Mouse (Mus musculus) kidney, adult 18-20 months (tissue): ENCODE measurements around the gene St8sia1.

Experiments
- DNase-seq: peaks from one replicate; pipeline ENCODE4 v3.0.0; 2021

St8sia1 gene

DNA sequence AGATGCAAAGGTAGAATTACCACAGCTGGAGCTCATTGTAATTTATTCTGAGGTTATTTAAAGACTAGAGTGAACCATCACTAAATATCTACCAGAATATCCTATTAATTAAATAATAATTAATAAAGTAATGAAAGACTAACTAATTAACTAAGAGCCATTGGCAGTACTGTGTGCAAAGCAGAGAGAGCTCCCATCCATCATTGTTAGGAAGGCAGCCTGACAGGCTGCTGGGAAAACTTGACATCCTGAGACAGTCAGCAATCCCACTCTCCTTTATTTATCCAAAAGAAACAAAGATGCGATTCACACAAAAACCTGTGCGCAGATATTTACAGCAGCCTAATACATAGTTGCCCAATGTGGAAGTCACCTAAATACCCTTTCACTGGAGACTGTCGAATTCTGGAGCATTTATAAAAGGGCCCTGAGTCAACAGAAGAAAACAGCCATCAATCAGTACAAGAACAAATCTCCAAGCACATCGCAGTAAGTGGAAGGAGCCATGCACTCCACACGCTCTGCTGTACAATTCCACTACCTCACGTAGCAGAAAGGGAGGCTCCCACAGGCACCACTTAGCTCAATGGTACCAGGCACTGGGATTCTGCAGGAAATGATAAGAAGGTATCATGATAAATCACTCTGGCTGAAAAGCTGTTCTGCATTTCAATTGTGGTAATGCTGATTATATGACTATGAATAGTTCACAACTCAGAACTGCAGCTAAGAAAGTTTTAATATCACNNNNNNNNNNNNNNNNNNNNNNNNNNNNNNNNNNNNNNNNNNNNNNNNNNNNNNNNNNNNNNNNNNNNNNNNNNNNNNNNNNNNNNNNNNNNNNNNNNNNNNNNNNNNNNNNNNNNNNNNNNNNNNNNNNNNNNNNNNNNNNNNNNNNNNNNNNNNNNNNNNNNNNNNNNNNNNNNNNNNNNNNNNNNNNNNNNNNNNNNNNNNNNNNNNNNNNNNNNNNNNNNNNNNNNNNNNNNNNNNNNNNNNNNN, 15.7 kb upstream of the St8sia1 start:
- DNase-seq: no peak

DNA sequence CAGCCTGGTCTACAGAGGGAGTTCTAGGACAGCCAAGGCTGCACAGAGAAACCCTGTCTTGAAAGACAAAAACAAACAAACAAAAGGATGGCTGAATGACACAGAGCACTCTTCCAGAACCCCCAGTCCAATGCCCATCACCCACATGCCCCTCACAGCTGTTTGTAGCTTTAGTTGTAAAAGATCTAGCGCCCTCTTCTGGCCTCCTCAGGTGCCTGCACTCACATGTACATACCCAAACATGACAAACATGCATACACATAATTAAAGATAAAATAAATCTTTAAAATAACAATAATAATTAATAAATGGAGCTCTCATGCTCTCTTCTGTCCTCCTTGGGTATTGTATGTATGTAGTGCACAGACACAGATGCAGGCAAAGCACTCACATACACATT, 13.0 kb upstream of the St8sia1 start:
- no peak for DNase-seq

DNA sequence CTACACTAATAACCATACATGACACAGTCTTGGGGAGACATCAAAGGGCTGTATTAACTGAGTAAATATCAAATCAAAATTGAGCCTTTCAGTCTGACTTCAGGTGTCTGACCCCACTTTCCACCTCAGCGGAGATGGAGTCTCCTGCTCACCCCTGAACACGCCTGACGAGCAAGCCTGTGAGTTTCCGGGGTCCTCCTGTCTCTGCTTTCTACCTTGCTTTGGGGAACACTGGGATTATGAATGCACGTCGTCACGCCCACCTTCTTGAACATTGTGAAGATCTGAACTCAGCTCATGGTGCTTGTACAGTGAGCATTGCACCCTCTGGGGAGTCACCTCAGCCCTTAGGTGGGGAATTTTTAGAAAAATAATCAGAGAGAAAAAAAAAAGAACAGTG, 9.0 kb upstream of the St8sia1 start:
- no peak for DNase-seq

DNA sequence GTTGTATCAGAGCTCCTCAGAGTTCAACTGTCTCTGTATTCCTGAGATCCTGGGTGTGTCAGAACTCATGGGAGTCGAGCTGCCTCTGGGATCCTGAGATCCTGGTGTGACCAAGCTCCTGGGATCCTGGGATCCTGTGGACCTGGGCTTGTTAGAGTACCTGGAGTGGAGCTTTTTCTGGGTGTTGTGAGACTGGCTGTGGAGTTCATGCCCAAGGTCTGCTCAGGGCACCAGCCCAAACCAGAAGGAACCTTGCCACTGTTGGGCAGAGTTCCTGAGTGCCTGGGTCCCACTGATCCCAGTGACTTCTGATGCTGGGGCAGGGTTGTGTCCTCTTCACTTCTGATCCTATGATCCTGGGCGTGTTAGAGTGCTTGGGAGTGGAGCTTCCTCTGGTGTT, 8.0 kb upstream of the St8sia1 start:
- no peak for DNase-seq

DNA sequence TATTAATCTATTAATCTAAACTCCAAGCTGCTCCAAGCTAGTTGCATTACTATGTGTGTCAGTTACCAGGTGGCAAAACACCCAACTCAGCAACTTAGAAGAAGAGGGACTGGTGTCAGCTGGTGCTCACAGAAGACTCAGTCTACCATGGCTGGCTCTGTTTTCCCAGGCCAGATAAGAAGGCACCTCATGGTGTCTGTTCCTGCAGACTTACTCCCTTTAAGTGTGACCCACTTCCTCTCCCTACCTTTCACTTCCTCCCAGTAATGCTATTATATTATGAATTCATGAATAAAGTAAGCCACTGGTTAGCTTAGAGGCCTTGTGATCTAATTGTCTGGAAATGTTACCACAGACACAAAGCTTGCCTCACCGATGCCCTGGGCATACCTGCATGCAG, 3.2 kb upstream of the St8sia1 start:
- DNase-seq: no peak

DNA sequence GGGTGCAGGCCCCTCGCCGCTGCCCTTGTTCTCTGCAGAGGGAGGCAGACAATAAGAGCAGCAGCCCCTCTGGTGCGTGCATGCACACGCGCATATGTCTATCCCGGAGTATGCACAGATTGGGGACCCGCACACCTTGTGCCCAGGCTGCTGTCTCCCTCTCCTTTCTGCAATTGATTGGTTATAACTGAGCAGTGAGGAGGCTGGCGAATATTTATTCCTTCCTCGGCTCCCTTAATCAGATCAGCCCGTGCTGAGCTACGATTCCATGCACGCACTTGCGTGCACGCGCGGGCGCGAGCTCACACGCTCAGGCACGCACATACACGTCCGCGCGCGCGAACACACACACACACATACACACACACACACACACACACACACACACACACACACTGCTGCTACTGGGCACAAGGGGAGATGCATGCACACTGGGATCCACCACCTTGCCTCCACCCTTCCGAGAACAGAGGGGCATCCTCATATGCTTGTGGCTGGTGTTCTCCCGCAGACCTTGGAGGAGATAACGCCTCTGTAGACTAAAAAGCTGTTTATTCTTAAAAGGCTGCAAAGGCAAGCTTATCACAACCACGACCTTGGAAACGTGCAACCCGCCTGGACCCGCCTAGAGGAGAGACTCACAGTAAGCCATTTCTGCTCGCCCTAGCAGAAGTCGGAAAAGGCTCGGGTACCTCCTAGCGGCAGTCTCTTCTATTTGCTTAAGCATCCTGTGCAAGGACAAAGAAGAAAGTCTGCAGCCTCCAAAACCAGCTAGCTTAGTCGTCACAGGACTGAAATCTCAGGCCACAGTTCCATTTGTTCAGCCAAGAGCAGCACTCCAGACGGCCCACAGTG, 506 bp upstream of the St8sia1 start:
- DNase-seq: peak; percentile 70

DNA sequence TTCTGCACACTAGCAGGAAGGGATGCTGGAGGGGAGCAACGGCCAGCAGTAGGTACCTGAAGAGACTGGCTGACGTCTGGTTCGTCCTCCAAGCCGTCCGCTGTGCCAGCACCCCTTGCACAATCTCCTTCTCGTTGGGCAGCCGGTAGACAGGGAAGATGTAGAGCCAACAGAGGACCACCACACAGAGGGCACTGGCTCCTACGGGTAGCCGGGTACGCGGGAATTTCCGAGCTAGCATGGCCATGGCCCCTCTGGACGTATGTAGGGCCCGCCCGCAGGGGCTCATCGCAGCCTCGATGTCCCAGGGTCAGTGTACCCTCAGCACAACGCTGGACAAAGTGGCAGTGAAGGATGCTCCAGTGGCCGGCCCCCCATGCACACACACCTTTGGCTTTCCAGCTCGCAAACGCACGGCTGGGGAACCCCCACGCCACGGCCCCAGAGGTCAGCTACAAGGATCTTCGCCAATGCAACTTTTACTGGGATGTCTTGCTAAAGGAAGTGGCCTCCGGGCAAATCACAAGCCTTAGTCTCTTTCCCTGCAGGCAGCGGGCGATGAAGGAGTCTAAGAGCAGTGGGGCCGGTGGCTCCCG, 674 bp downstream of the St8sia1 start:
- peak; percentile 29 for DNase-seq

DNA sequence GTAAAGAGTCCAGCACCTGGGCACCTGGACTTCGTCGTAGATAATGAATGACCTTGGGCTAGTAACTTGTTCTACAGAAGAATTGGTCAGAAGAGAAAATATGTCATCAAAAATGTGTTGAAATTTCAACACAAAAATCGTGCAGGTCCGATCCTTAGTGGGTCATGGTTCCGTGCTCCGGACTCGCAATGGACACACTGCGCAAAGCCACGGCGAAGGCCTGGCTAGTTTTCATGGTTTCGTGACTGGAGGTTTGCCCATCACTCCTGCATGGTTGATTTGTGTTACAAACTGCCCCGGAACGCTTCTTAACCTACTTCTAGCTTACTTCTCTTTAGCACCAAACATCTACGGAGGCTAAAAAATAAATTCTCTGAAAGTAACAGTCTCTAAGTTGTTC, 1.4 kb downstream of the St8sia1 start:
- no peak for DNase-seq

DNA sequence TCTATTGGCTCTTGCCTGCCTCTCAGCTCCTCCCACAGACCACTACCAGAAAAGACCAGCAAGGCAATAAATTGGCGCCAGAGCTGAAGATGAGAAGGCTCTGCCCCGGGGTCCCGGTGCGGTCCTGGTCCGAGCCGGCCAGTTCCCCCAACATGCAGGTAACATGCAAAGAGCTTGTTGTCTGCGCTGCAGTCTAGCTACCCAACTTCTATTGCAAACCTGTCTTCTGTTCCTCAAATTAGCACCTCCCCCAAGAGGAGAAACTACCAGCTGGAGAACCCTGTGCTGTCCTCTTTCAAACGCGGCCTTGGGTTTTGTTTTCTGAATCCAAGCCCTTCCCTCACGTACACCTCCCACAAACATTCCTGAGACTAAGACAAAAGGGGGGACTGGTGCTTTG, 1.8 kb downstream of the St8sia1 start:
- DNase-seq: peak; percentile 28

DNA sequence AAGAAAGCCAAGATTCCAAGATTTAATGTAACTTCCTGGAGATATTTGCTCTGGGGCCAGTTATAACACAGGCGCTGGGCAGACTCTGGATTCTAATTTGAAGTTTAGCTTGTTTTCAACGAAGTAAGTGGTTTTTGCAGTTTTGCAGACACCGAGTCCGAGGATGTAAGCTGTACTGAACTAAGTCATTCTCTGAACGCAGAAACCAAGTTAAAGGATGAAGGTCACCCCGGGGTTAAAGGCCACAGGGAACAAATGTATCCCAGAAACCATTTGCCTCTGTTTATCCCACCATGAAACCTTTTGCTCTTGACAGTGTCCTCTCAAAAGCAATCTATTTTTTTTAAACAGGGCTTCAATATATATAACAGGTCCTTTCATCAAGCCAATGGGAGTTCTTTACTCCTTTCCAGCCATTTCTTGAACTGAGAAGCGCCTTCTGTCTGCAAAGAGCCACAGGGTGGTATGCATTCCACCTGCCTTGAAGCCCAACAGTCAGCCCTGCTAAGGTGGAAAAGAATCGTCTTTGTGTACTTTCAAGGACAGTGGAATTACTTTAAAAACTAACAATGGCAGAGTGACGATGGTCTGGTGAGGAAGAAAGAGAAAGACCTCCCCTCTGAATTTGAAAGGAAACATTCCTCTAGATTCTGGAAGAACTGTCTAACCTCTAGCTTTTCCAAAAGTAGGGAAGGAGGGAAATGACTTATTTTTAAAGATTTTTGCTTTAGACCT, 2.4 kb downstream of the St8sia1 start:
- no peak for DNase-seq

DNA sequence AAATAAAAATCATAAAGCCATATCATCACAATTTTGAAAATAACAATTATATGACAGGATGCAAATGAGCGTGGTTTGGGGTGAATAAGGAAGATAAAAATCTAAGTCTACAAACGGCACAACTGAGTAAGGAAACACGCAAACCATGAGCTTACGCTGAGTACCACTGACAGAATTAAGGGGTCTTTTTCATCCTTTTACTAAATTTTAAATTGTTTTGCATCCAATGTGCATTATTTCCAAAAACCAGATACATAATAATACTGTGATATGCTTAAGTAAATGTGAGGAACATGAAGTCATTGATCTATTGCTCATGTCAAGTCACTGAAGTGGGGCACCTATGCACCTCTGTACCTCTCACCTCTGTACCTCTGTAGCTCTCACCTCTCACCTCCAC, 7.7 kb downstream of the St8sia1 start:
- DNase-seq: no peak

DNA sequence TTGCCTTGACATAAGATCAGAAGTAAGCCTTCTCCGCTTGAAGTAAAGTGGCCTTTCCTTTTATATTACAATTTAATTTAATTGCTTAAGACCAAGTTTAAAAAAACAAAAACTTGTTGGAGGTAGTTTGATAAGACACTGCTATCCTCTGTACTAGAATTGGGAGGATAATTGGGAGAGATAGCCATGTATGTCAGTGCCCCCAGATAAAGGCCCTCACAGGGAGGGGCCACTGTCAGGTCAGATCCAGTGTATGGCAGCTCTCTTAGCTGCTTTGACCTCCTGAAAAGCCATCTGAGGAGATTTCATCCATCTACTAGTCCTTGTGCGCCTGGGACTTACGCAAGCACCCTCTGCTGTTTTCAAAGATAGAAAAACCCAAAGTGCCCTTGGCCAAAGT, 9.0 kb downstream of the St8sia1 start:
- no peak for DNase-seq

DNA sequence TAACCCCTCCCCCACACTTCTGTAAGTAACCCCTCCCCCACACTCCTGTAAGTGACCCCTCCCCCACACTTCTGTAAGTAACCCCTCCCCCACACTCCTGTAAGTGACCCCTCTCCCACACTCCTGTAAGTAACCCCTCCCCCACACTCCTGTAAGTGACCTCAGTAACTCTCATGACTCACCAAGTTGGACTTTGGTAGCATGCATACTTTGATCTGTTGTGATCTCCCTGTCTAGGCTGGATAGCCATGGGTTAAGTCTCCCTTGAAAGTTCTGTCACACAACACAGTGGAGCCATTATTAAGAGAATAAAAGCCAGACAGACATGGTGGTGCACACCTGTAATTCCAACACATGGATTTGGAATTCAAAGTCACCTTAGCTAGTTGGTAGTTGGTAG, 11.1 kb downstream of the St8sia1 start:
- no peak for DNase-seq

DNA sequence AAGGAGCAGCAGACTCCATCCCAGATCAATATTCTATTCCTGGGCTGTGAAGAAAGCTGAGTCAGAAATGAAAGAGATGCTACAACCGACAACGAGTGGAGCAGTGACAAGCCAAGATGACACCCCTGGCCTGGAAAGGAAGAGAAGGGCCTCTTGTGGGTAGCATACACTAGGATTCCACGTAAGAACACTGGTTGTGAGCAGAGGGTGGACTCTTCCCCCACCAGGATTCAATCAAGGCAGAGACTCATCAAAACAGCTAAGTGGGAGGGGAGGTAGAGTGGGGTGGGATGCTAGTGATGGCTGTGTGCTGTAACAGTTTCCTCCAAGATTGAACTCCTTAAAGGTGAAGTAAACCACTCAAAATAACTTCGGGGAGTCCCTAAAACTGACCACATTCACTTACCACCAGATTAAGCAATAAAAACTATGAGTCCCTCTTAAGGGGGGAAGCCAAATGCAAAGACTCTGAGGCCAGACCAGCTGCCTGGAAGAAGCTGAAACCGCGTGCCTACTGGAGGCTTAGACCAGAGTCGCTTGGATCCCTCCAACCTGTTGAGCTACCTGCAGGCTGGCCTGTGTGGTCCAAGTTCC, 11.8 kb downstream of the St8sia1 start:
- DNase-seq: no peak

DNA sequence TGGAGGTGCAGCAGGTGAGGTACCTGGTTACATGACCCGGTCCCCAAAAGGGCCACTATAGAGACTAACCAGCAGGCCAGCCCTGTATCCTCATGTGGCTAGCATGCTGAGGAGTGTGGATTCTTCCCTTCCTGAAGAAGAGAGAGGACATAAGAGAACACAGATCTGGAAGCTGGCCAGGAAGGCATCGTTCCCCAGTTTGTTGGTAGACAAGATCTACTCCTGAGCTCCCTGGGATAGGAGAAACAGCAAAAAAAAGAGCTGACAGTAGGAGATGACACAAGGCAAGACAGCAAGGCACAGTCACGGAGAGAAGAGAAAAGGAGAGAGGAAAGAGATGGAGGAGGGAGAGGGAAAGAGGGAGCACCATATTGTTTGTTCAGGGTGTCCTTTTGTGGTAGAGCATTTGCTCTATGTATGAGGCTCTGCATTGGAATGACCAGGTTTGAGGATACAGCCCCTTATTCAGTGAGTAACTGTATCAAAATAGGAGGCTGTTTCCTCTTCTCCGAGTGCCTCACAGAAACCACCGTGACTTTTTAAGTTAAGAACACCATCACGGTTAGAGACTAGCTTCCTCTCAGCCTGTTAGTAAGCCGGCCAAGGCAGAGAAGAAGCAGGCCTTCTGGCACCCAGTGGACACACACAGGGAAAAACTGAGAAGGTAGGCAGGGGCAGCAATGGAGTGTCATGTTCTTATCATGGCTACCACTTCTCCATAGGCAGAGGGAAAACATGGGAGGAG, 12.5 kb downstream of the St8sia1 start:
- DNase-seq: no peak

DNA sequence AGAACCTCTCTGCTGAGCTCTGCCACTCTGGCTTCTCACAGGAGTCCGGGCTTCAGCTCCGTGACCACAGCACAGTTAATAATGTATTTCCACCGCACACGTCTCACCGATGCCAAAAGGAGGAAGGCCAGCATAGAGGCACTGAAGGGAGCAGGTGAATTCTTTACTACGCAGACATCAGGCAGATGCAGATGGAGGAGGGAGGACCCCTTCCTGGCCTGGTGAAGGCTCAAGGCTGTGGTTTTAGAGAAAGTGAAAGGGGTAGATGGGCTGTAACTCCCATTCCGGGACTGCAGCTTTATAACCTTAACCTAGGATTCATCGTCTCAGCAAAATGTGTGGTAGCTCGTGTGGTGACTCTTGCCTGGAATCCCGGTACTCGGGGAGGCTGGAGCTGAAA, 13.9 kb downstream of the St8sia1 start:
- no peak for DNase-seq

DNA sequence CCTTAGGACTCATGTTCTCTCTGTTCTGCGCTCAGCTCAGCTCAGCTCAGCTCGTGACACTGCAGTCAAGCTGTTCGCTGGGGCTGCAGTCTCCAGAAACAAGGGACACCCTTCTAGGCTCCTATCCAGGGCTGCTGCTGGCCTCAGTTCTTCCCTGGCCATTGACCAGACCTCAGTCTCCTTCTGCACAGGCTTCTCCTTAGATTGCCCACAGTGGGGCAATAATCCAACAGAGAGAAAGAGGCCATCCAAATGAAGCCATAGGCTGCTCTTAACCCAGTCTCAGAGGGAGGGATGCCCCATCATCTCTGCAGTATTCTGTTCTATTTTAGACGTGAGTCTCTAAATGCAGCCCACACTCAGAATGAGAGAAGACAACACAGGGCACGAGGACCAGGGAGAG, 15.3 kb downstream of the St8sia1 start:
- DNase-seq: no peak

DNA sequence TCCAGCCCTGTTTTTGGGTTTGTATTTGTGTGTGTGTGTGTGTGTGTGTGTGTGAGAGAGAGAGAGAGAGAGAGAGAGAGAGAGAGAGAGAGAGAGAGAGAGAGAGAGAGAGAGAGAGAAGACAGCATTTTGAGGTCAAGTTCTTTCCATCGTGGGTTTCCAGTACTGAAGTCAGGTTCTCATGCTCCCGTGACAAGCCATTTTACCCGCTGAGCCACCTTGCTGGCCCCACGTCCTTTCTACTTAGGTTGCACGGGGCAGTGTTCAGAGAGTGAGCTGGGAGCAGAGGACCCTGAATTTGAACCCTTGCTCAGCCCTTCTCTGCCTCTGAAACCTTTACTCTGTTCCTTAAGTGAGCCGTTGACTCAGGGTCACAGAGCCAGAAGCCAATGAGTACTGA, 17.2 kb downstream of the St8sia1 start:
- no peak for DNase-seq

DNA sequence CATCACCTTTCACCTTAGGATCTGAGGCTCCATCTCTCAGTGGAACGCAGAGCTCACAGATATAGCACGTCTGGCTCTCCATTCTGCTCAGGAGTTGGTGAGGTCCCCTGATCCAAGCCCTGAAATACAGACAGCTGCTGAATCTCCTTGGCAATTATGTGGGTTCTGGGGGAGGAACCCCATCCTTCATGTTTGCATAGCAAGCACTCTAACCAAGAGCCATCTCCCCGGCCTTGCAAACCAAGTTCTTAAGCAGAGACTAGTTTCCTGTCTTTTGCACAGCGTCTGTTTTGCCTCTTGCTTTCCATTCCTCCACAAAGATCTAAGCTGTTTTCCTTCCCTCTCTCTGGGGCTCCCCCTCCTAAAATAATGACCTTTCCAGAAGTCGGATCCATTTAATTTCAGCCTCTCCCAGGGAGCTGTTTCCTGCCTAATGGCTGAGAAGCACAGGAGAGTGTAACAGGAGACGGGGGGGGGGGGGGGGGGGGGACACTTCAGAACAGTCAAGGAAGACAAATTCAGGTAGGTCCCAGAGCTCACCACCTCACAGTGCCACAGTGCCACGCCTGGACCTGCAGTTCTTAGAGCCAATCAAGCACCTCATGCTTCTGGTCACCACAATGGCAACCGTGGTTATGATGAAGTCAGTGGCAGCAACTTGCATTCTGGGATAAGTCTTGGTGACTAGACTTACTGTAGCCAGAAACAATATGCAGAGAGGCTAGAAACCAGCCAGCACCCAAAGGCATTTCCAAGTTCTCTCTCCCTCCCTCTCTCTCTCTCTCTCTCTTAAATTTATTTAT, 18.0 kb downstream of the St8sia1 start:
- no peak for DNase-seq

DNA sequence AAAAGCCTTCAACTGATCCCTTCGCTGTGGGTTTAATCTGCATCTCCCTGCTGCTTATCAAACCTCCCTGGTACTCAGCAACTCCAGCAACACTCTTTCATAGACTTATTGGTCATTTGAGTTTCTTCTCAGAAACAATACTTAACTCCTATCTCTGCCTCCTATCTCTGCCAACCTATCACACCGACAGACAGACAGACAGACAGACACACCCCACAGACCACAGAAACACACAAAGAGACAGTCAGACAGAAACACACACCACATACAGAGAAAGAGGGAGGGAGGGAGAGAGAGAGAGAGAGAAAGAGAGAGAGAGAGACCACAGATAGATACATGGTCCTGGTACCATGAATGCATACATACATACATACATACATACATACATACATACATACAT, 18.8 kb downstream of the St8sia1 start:
- DNase-seq: no peak

DNA sequence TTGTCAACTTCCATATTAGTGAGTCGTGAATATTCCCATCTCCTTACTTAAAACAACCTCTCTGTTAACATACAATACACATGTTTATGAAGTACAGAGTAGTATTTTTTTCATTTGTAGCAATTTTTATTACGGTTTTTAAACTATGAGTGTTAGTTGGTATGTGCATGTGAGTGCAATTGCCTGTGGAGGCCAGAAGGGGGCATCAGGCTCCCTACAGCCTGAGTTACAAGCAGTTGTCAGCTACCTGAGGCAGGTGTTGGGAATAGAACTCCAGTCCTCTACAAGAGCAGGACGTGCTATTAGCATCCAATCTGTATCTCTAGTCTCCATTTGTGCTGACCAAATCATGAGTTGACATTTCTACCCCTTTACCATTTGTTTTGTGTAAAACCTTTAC, 19.8 kb downstream of the St8sia1 start:
- no peak for DNase-seq
